Mouse (Mus musculus): ENCODE results near the gene Unc13c. TPM values are rescaled to one million over a fixed set of nuclear protein-coding genes. Genes with fewer than 3 reads are reported as not detected.

Unc13c gene
- polyA plus RNA-seq, 1 experiment from 2014 or later = 1.6 TPM

DNA sequence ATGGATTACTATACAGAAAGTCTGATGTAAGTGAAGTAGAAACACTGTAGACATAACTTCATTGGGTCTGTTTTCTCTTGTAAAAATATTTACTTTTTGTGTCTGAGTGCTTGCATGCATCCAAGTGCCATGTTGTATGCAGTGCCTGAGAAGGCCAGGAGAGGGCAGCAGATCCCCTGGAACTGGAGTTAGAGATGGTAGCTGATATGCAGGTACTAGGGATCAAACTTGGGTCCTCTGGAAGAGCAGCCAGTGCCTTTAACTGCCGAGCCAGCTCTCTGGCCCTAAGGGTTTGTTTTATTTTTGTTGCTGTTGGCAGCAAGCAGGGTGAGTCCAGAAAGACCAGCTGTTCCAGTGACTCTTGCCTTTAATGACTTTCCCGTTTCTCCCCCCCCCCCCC lies 411.0 kb downstream of the Unc13c start:
- Histone ChIP-seq H3K27ac (replicated peaks) (no peak overlapping the region), H3K27me3 (no peaks in the 10 kb centered on the region), H3K9me3 (no peaks in the 10 kb centered on the region), H3K9ac (replicated peaks) (no peak overlapping the region), H3K4me1 (peaks cover under 1% of the 10 kb centered on the region; the same call in 1 of the 2 replicates), H3K4me3 (no peak overlapping the region), H3K36me3 (no peaks in the 10 kb centered on the region), H3K4me2 (replicated peaks) (no peak overlapping the region)
- no peak for ATAC-seq (replicated peaks)
- 74% methylated on average over 2 of the region's 2 CpGs for WGBS

- H3K4me3 ChIP-seq = no peak overlapping the region
- H3K4me1 ChIP-seq = no peaks in the 10 kb centered on the region
- H3K4me2 ChIP-seq (replicated peaks) = no peak overlapping the region
- WGBS = 79% methylated on average over 6 of the region's 6 CpGs
- H3K36me3 ChIP-seq = no peaks in the 10 kb centered on the region
- no peaks in the 10 kb centered on the region for H3K9me3 ChIP-seq
- H3K27ac ChIP-seq (replicated peaks) = no peak overlapping the region
- no peaks in the 10 kb centered on the region for H3K27me3 ChIP-seq
- ATAC-seq (replicated peaks) = no peak
- no peak overlapping the region for H3K9ac ChIP-seq (replicated peaks)
Observed at GRCm38 (mm10) chr9:73555354-73555753, 413.4 kb downstream of the Unc13c start.

- WGBS = 56% methylated on average over 3 of the region's 3 CpGs
- Histone ChIP-seq H3K4me3 (no peak overlapping the region), H3K4me2 (replicated peaks) (no peak overlapping the region), H3K9ac (replicated peaks) (no peak overlapping the region), H3K9me3 (no peaks in the 10 kb centered on the region), H3K27ac (replicated peaks) (no peak overlapping the region), H3K4me1 (no peaks in the 10 kb centered on the region), H3K36me3 (no peaks in the 10 kb centered on the region), H3K27me3 (no peaks in the 10 kb centered on the region)
- ATAC-seq (replicated peaks) = no peak
Observed at GRCm38 (mm10) chr9:73472568-73472967, 496.2 kb downstream of the Unc13c start.

DNA sequence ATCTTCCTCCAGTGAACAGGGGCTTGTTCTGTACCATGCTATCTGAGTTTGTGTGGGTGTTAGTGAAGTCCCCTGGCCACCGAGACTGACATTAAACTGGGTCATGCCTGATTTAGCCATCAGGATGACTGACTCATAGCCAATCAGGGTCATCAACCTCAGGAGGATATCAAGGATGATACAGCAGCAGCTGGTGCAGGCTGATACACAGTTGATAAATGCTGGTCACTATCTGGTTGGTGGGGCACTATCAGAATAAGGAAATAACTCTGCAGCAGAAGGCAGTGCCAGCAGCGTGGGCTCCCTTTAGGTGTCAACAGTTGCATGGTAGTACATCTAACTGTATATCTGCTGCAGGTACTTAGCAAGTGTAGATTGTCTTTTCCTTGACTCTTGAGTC lies 506.7 kb downstream of the Unc13c start:
- Histone ChIP-seq H3K4me3 (no peak overlapping the region), H3K4me1 (no peaks in the 10 kb centered on the region), H3K9ac (replicated peaks) (no peak overlapping the region), H3K9me3 (no peaks in the 10 kb centered on the region), H3K36me3 (no peaks in the 10 kb centered on the region), H3K27ac (replicated peaks) (no peak overlapping the region), H3K27me3 (no peaks in the 10 kb centered on the region), H3K4me2 (replicated peaks) (no peak overlapping the region)
- 96% methylated on average over 2 of the region's 2 CpGs for WGBS
- no peak for ATAC-seq (replicated peaks)

DNA sequence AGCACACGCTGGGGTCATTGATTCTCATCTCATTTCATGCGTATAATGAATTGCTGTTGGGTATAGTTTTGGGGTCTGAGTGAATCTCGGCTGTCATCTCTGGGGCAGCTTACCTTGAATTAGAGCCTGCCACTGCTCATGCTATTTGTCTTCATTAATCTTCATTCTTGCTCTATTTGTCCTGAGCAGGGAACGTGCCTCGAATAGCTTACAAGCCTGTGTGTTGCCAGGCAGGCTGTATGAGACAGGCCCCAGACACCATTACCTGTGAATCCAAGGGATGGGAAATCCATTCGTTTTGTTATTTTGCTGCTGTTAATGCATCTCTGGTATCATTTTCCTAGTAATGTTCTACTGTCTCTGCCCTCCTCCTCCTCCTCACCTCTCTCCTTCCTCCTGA lies 518.8 kb downstream of the Unc13c start:
- Histone ChIP-seq H3K27ac (replicated peaks) (no peak overlapping the region), H3K36me3 (no peaks in the 10 kb centered on the region), H3K27me3 (no peaks in the 10 kb centered on the region), H3K4me3 (no peak overlapping the region), H3K4me2 (replicated peaks) (no peak overlapping the region), H3K4me1 (no peaks in the 10 kb centered on the region), H3K9ac (replicated peaks) (no peak overlapping the region), H3K9me3 (no peaks in the 10 kb centered on the region)
- ATAC-seq (replicated peaks) = no peak
- 80% methylated on average over 6 of the region's 6 CpGs for WGBS

- Histone ChIP-seq H3K4me3 (no peak overlapping the region), H3K9me3 (no peaks in the 10 kb centered on the region), H3K27ac (replicated peaks) (no peak overlapping the region), H3K4me2 (replicated peaks) (no peak overlapping the region), H3K36me3 (no peaks in the 10 kb centered on the region), H3K9ac (replicated peaks) (no peak overlapping the region), H3K4me1 (no peaks in the 10 kb centered on the region), H3K27me3 (no peaks in the 10 kb centered on the region)
- no peak for ATAC-seq (replicated peaks)
Observed at GRCm38 (mm10) chr9:73449216-73449615, 519.5 kb downstream of the Unc13c start.

GRCm38 (mm10) chr9:73431925-73432324 lies 536.8 kb downstream of the Unc13c start:
- WGBS = 53% methylated on average over 2 of the region's 2 CpGs
- Histone ChIP-seq H3K9me3 (no peaks in the 10 kb centered on the region), H3K27me3 (no peaks in the 10 kb centered on the region), H3K4me3 (no peak overlapping the region), H3K9ac (replicated peaks) (no peak overlapping the region), H3K4me2 (replicated peaks) (no peak overlapping the region), H3K27ac (replicated peaks) (no peak overlapping the region), H3K36me3 (no peaks in the 10 kb centered on the region), H3K4me1 (no peaks in the 10 kb centered on the region)
- no peak for ATAC-seq (replicated peaks)

Other genes with a start within 250 kb of the Unc13c start
- 0.11 TPM in 1 of 2 replicates, not detected in the other for gene Wdr72, start 141.4 kb upstream of the Unc13c start, polyA plus RNA-seq (2015; fragmentation: Nextera tagmentation; extraction: Ambion mirVana)

All from forebrain, embryonic 15.5 days (tissue).